Mouse (Mus musculus) neural tube, embryonic 10.5 days (tissue): ENCODE results near the gene Rapgef1.

Experiments
- DNase-seq: peaks from one replicate; pipeline ENCODE4 v3.0.0-alpha.2; 2017; ENCODE audit warnings: low spot score; ENCODE audit errors: extremely low spot score

Gene Rapgef1

DNA sequence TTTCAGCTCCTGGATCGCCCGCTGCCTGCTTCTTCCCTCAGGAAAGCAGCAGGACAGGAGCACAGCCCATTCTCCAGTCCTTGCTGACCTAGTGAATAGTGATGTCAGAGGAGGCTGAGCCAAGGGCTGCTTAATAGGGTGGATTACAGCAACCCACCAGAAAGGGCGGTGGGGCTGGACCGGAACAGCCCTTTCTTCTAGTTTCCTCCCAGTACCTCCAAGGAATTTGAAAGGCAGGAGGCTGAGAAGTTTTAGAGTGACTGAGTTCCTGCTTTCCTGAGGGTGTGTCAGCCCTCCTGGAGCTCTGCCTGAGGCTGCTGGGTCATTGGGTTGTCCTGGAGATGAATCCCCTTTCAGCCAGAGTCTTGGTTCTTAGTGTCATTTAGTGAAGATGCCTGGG lies 23.9 kb downstream of the Rapgef1 start:
- DNase-seq = no peak

DNA sequence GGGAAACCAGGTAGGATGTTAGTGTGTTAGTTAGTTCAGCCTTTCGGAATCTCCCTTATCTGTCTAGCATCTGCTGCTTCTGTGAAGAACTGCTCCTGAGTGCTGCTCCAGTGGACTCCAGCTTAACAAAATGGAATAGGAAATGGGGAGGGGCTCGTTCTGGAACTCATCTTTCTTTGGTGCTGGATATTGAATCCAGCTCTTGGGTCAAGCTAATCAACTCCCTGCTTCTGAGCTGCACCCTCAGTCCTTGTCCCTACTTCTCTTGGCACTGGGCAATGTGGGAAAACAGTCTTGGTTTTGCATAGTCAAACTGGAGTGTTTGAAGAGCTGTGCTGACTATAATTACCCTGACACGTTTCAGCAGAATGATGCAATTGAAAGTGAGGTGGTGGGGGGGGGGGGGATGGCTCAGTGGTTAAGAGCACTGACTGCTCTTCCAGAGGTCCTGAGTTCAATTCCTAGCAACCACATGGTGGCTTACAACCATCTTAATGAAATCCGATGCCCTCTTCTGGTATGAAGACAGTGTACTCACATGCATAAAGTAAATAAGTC lies 25.6 kb downstream of the Rapgef1 start:
- DNase-seq = no peak

DNA sequence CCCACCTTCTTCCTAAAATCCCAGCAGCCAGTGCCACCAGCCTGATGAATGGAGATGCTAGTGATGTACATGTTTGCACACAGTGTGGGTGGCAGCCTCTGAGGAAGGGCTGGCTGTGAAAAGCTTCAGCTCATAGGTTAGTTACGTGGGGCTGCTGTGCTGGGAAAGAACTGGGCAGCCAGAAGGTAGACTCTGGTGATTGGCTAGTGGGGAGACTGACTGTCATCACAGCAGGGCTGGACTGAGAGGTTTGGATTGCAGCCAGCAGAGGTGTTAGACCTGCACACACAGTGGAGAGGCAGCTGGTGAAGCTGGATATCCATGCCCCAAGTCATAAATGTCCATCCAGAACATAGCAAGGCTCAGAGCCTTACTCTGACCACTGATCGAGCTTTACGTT lies 27.1 kb downstream of the Rapgef1 start:
- no peak for DNase-seq

DNA sequence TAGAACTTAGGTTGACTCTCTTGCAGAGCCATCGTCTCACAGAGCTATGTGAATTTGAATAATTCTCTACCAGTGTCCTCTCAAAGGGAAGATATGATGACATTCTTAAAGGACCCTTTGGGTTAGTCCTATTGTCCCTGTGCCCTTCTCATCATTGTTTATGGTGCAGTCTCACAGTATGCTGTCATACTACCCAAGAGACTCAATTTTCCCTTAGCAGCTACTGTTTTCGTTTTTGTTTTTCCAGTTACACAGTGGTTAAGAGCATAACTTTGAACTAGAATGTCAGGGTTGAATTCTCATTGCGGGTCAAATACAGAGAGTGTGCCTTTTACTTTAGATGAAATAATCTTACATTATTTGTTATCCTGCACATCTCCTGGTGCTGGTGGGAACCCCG lies 27.6 kb downstream of the Rapgef1 start:
- DNase-seq = no peak

DNA sequence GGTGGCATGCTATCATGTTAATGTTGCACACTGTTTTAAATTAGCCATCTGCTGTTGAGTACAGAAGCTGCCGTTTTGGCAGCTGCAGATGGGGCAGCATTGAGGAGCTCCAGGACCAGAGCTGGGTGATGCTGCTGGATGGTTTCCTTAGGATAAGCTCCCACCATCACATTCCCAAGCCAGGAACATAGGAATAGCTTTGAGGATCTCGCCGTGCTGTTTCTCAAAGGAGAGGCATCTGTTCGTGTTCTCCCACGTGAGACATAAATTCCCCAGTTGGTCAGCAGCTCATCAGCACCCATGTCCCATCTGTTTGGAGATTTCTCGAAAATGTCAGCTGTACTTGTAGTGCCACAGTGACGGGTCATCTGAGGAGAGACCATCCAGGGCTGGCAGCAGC lies 28.3 kb downstream of the Rapgef1 start:
- no peak for DNase-seq

DNA sequence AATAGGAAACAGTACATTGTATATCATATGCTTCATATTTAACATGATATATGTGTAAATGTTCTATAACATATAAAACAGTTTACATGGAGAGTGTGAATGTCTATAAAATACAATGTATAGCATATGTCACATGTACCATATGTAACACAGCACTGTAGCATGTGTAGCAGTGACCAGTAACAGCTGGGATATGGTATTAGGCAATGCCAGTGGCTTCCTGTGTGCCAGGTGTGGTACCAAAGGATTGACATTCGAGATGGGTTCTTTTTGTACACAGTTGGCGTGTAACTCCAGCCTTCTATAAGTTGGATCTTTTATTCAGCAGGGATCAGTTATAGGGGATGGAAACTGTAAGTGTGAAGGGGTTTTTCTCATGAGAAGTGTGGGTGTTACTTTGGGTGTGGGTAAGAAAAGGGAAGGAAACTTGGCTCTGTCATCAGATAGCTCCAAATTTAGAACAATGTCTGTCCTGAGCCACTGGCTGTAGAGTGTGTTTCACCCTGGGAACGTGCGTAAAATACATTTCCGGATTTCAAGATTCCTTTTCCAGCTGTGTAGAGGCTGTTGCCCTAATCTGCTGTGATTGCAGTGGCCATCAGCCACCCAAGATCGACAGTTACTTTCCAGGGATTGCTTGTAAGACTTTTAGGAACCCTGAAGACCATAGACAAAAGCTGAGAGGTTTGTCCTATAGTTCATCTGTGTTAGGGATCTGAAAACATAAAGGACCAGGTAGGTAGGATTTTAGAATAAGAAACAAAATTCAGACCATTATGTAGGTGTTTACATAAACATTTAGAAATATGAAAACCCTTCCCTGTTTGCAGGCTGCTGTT lies 29.7 kb downstream of the Rapgef1 start:
- no peak for DNase-seq

DNA sequence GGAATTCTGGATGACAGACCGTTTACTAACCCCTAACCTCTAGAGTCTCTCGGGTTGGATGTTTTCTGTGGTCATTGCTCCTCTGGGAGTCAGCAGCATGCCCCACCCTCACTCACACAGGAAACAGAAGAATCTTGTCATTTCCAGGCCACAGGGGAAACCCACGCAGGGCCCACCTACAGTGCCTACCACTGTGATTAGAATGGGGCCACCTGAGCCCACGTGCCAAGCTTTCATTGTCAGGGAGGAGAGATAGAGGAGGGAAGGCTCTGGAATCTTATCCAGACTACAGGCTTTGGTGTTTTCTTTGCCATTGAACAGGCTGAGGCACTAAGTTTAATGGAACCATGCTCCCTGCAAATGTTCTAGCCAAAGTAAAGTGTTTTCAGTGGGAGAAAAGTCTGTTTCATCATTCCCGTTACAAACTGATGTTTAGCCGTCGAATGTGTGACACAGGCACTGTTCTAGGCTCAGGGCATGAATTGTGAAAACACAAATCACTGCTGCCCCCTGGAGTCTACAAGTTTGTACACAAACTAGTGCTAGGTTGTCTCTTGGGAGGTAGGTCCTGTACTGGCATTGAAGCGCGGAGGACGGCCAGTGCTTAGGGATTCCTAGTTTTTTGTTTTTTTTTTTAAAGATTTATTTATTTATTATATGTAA lies 30.4 kb downstream of the Rapgef1 start:
- DNase-seq = no peak

DNA sequence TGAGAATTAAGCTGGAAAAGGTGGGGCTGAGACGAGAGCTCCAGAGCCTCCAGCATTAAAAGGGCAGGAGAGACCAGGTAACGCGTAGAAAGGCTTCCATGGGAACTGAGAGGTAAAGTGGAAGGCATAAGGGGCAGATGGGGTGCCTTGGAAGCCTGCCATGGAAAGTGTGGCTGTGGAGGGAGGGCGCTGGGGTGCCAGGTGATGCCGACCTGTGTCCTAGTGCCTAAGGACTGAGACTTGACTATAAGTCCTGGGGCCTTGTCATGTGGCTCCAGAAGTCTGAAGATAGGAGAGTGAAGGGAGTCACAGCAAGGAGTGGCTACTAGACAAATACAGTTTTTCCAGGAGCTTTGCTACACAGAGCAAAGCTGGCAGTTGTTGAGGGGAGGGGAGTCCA lies 32.4 kb downstream of the Rapgef1 start:
- DNase-seq = no peak

DNA sequence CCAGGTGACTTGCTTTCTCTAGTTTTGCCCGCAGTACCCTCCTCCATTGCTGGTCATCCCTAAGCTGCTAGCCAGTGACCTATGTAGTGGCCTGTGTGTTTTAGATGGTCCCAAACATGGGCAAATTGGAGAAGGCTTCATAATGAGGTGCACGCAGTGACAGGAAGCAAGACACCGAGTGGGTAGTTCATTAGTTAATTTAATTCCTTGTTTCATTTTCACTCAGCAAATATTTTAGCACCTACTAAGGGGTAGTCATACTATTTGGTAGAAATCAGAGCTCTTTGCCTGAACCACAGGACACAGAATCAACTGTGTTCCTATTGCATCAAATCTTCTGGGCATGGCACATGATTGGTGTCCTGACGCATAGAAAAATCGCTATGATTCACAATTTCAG lies 35.9 kb downstream of the Rapgef1 start:
- DNase-seq = no peak

DNA sequence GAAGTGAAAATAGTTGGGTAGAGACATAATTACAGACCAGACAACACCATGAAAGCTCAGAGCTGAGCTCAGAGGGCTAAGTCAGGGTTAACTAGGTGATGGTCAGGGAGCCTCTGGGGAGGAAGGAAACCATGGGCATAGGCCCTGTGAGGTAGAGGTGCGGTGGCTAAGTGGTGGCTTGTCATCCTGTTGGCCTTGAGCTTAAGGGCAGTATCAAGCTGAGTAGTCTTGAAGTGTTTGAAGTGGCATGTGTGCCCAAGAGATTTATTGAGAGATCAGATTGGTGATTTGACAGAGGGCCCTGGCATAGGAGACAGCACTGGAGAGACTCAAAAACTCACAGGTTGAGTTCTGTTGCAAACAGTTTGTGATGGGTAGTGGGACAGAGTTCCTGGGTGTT lies 36.6 kb downstream of the Rapgef1 start:
- DNase-seq = no peak

DNA sequence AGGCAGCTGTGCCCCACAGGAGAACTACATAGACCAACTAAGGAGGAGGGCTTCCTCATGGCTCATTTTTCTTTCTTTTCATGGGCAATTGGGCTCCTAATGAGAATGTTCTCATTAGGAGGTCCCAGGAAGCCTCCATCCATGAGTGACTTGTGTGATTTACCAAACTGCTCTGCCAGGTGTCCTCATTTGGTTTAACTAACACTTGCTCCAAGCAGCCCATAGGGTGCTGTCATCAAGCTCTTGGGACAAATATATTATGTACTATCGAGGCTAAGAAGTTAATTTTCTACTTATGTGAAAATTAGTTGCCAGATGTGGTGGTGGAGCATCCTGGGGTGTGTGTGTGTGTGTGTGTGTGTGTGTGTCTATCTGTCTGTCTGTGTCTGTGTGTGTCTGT lies 37.6 kb downstream of the Rapgef1 start:
- no peak for DNase-seq

DNA sequence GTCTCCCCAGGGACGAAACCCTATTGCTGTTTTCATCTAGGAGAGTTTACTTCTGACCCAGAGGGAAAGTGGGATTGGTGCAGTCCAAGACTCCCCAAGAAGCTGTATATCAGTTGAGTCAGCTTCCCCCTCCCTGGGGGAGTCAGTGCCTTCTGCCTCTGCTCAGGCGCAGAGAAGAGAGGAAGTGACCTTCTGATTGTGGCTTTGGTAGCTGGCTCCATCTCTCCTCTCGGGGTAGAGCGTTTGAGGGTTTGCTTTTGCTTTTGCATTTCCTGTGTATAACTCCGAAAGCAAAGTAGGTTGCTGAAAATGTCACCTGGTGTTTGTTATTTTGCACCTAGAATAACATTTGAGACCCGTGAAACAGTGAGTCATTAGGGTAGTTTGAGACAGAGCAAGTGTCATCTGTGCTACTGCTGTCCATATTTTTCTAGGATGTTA lies 42.3 kb downstream of the Rapgef1 start:
- DNase-seq = no peak

DNA sequence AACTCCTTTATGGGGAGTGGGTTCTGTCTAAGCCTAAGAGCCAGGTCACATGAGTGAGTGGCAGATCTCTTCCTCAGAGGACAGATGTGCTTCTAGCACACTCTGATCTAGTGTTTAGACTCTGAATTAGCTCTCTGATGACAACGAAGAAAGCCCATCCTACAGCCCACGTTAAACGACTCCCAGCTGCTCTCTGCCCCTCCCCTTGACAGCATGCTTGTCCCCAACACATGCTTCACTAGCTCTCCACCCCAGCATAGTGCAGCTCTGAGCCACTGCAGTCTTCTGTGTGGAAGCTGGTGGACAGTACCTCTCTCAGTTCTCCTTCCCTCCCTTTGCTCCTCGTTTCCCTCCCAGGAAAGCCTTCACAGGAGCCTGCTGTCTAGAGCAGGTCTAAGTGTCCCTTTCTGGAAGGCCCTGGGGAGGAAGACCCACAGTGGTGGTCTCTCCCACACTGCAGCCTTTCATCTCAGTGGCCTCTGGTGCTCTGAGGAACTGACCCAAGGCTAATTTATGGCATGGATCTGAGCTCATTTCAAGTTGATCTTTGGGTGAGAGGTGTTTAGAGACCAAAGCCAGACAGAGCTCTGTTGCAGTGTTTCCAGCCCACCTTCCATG lies 43.8 kb downstream of the Rapgef1 start:
- no peak for DNase-seq

DNA sequence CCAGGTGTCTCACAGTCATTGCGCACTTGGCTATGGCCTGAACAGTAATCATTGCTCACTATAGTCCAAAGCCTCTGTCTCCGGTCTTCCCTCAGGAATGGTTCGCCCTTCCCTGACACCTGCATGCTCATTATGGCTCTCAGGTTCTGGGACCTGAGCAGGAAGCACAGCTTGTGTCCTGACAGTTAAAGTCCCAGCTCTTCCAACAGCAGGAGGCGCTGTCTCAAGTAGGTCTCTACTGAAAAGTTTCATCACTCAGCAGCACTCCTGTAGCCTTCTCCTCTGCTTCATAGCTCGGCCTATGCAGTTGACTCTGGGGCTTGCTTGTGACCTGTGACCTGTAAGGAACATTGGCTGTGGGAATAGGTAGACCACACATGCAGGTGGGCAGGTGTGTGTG lies 45.9 kb downstream of the Rapgef1 start:
- DNase-seq = no peak

DNA sequence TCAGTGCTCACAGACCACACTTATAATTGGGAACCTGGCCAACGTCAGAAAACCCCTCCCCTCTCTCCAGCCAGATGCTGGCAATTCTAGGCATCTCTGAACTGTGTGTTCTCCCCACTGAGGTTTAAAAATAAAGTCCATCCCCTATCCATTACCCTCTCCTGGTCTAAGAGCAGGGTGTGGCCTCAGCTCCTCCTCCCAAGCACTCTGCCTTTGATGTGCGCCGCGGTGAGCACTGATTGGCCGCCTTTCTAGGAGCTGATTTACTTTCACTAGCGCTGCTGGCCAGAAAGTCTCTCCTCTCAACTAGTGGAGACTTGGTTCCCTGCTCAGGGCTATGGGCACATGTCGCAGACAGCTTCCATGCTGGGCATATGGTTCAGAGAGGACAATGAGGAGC lies 47.1 kb downstream of the Rapgef1 start:
- DNase-seq = peak; percentile 48

DNA sequence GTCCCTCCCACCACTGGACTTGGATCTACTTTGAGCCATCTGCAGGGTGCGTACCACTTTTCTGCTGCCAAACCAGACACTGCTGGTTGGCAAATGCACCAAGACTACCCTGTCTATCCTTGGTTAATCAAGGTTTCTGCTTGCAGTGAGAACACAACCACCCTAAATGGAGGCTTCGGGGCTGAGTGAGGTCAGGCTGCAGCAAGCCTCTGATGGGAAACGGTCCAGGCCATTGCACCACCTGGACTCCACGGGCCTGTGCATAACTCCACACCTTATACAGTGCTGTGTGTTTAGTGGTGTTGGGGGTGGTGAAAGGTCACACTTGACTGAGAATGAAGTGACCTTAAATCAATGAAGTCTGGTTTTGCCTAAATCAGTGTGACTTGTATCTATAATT lies 47.6 kb downstream of the Rapgef1 start:
- DNase-seq = no peak

DNA sequence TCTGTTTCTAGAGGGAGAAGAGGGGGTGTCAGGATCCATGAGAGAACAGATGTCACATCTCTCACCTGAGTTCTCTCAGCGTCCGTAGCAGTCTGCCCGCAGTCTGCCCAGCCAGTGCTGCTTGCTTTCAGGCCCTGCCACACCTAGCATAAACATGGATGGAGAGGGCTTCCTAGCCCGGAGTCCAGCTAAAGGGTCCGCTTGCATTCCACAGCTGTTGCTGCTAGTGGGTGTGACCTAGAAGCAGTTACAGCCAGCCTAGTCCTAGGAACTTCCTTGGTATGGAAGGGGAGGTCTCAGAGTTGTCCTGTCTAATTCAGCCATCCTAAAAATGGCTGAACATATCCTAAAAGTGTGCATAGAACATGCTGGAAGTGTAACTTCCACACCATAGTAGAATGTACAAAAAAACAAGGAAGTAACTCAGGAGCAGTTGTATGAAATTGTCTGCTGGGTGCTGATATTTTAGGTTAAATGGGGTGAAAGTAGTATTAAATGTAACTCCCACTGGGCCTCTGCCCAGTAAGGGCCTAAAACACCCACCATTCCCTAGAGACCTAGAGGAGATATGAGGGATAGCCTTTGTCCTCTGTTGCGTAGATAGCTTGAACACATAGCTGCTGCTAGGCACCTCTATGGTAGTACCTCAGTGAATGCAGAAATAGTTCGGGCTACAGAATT lies 48.6 kb downstream of the Rapgef1 start:
- DNase-seq = no peak

DNA sequence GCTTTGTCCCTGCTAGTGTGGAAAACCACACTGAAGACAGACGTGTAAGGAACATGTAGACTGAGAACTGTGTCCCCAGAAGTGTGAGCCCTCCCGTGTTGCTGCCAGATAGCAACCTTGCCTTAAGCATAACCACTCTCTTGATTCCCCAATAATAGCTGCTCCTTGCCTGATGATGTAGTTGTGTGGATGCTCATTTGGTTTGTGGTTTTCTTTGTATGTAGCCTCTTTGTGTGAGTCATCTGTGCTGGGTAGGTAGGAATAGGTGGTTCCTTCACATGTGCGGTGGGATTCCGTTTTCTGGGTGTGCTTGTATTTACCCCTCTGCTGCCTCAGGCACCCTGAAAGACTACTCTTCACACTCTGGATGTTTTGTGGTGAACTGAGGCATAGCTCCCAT lies 49.4 kb downstream of the Rapgef1 start:
- no peak for DNase-seq

DNA sequence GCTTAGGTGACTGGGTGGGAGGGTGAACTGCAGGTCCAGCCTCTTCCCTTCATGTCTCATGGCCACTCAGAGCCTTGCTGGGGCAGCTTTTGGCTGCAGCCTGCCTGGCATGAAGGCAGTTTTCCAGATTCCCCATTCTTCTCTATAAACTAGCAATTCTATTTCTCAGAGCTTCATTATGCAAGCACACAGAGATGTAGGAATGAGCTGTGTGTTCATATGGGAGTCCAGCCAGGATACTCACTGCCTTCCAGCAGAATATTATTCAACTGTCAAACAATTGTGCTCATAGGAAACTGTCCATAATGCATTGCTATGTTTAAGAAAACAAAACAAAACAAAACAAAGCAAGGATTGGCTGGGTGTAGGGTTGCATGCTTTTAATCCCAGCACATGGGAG lies 50.2 kb downstream of the Rapgef1 start:
- DNase-seq = no peak

DNA sequence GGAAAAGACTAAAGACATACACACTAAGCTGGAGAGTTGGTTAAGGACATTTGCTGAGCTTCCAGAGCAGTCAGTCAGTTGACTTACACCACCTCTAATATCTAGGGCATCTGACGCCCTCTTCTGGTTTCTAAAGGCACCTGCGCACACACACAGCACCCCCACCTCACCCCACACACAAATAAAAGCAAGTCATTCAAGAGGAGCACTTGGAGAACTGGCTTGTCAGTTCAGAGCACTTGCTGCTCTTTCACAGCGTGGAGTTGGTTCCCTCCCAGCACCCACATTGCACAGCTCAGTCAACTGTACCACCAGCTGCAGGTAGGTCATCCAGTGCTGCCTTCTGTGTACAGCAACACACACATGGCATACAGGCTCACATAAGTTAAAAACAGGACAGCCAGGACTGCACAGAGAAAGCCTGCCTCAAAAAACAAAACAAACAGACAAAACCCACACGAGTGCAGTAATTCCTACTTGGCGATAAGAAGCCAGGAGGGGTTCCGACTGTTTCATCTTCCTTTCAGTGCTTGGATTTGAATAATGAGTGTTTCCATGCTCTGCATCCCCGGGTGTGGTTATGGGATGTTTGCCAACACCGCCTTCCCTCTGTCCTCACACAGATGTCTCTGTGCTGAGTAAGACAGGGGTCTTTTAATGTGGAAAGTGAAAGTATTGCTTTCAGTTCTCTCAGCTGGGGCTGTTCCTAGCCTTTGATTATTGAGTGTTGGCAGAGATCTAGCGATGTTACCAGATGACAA lies 50.9 kb downstream of the Rapgef1 start:
- no peak for DNase-seq

DNA sequence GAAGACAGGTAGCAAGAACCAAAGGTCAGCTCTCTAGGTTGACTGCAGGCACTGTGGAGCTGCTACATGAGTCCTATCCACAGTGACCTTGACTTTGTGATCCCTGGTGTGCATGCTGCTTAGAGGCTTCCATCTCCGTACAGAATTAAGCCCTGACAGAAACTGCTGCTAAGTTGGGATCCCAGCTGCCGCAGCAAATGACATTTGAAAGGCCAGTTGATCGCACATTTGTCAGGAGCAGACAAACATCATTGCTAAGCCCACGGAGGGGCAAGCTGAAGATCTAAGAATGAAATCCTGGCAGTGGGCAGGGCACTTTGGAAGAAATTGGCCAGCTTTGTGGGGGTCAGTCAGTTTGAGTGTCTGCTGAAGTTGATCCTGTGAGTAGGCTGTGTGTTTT lies 51.9 kb downstream of the Rapgef1 start:
- DNase-seq = no peak
